Mouse (Mus musculus) lung, embryonic 14.5 days (tissue): Measurements from ENCODE around the gene Nat8f3. TPM values are rescaled to one million over a fixed set of nuclear protein-coding genes. Genes with fewer than 3 reads are reported as not detected.
"Not testable (repeated sequence)": the region's sequence is repeated elsewhere in the genome, so short reads cannot be mapped to it uniquely, and the experiment has no call there.

ENCODE experiments used
- ATAC-seq: fragments of 200-750 bp; cut with Nextera tagmentation; 2 replicates; pipeline ENCODE4 v1.8.0; 2017; ENCODE audit warnings: mild to moderate bottlenecking, moderate TSS enrichment, moderate library complexity; ENCODE audit not compliant: insufficient read depth
- DNase-seq: peaks from one replicate; pipeline ENCODE4 v3.0.0-alpha.2; 2015
- H3K27ac ChIP-seq: fragments of 300-500 bp; sonication (generic); 2 replicates; pipeline ENCODE4 v1.5.1; 2014; ENCODE audit warnings: low read depth, mild to moderate bottlenecking, moderate library complexity
- H3K27me3 ChIP-seq: fragments of 300-500 bp; sonication (generic); 2 replicates; pipeline ENCODE4 v1.6.1; 2014; ENCODE audit warnings: low read length, control low read depth; ENCODE audit not compliant: insufficient read depth
- H3K36me3 ChIP-seq: fragments of 300-500 bp; sonication (generic); 2 replicates; pipeline ENCODE4 v1.6.1; 2014; ENCODE audit warnings: control low read depth; ENCODE audit not compliant: insufficient read depth
- H3K4me1 ChIP-seq: fragments of 300-500 bp; sonication (generic); 2 replicates; pipeline ENCODE4 v1.6.1; 2014; ENCODE audit warnings: antibody characterized with exemption, control low read depth; ENCODE audit not compliant: insufficient read depth
- H3K4me2 ChIP-seq: fragments of 300-500 bp; sonication (generic); 2 replicates; pipeline ENCODE4 v1.6.1; 2014; ENCODE audit warnings: mild to moderate bottlenecking
- H3K4me3 ChIP-seq: fragments of 300-500 bp; sonication (generic); 2 replicates; pipeline ENCODE4 v1.5.1; 2014; ENCODE audit warnings: low read depth, low read length
- H3K9ac ChIP-seq: fragments of 300-500 bp; sonication (generic); 2 replicates; pipeline ENCODE4 v1.6.1; 2014
- H3K9me3 ChIP-seq: fragments of 300-500 bp; sonication (generic); 2 replicates; pipeline ENCODE4 v1.6.1; 2016; ENCODE audit warnings: low read depth, low read length, control low read depth
- CTCF ChIP-seq: IDR thresholded peaks from 2 replicates; pipeline ENCODE4 v1.5.1; 2016; ENCODE audit warnings: antibody characterized with exemption, low read depth
- WGBS: fragments of 180-500 bp; shearing (Covaris S2); extraction: QIAGEN DNeasy Blood & Tissue Kit; methylation state at CpG from one replicate; pipeline ENCODE4 v1.1.7; 2014; 5-methylcytosine and 5-hydroxymethylcytosine counted together
- polyA plus RNA-seq: library from polyadenylated mRNA; unstranded; fragments of >200 nt; fragmentation: Nextera tagmentation; extraction: Ambion mirVana; gene quantifications from 2 replicates; pipeline ENCODE4 v1.2.1, GENCODE M21; 2014

Nat8f3 gene
- polyA plus RNA-seq: 0.12 and 0.19 TPM in 2 replicates

GRCm38 (mm10) chr6:85765532-85765931 is at the start of gene Nat8f3:
Gene Nat8f3, minus strand, starts transcription at chr6:85765754.
- not testable (repeated sequence) for H3K36me3 ChIP-seq, H3K4me1 ChIP-seq, H3K9me3 ChIP-seq, H3K4me2 ChIP-seq, H3K9ac ChIP-seq, H3K27me3 ChIP-seq, H3K4me3 ChIP-seq, ATAC-seq, H3K27ac ChIP-seq
- WGBS: 61% methylated on average over 12 of the region's 13 CpGs
- peak; percentile 2 for DNase-seq

DNA sequence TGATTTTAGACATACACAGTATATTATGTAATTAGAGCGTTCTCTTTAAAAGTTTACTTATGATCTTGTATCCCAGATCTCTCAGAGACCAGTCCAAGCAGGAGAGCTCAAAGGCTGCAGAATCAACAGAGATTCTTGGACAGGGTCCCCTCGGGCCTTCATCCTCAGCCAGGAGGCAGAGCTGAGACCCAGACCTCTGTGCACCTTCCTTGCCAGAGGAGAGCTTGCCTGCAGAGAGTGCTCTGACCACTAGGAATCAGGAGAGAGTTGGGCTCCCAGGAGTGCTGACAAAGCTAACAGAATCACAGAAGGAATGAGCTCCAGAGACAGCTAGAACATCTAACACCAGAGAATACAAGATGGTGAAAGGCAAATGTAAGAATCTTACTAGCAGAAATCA is 47.8 kb upstream of the Nat8f3 start:
- no peaks in the 10 kb centered on the region for H3K27me3 ChIP-seq
- H3K27ac ChIP-seq: no peak overlapping the region
- H3K36me3 ChIP-seq: no peaks in the 10 kb centered on the region
- no peaks in the 10 kb centered on the region for H3K4me1 ChIP-seq
- no peak overlapping the region for H3K9ac ChIP-seq
- no peak overlapping the region for H3K4me3 ChIP-seq
- H3K9me3 ChIP-seq: no peaks in the 10 kb centered on the region
- 74% methylated on average over 2 of the region's 2 CpGs for WGBS
- H3K4me2 ChIP-seq: no peak overlapping the region
- TF ChIP-seq CTCF: no peak
- ATAC-seq (no peak), DNase-seq (no peak)

GRCm38 (mm10) chr6:85810942-85811537 is 45.5 kb upstream of the Nat8f3 start:
- WGBS: 35% methylated on average over 3 of the region's 3 CpGs
- not testable (repeated sequence) for DNase-seq, H3K27me3 ChIP-seq, H3K27ac ChIP-seq, ATAC-seq, H3K36me3 ChIP-seq, H3K9me3 ChIP-seq, H3K4me2 ChIP-seq, H3K4me1 ChIP-seq, H3K4me3 ChIP-seq, H3K9ac ChIP-seq

DNA sequence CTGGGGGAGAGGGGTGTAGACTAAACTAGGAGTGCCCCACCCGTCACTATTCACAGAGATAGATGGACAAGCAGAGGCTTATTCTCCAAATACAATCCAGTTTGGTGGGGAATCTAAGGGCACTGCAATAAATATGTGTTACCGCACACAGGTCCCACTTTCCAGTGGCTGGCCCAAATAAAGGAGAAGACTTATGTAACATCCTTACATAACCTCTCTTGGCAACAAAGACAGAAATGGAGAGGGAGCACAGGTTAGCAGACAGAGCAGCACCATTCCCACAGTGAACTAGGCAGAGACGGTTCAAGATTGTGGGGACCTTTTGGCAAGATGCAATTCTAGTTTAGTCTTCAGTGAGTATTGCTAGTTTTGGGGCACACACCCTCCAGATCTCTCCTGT is 45.0 kb upstream of the Nat8f3 start:
- WGBS: 89% methylated on average over 3 of the region's 3 CpGs
- ATAC-seq, H3K27ac ChIP-seq: not testable (repeated sequence)

DNA sequence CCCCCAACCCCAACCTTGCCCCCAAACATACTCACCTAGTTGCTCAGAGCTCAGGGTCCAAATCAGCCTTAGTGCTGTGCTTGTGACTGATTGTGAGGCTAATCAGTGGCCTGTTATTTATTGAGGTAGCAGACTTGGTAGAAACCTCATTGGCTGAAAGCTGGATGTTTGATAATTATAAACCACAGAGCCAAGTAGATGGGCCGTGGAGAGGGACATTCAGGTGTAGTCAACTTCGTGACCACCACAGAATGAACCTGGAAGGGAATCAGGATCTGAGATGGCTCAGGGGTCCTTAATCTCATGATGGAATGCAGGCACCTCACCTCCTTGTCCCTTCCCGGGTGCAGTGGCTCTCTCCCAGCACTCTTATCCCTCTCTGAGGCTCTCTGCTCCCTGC is 44.2 kb upstream of the Nat8f3 start:
- not testable (repeated sequence) for ATAC-seq, H3K4me3 ChIP-seq, DNase-seq, H3K9me3 ChIP-seq, H3K4me2 ChIP-seq, H3K36me3 ChIP-seq, H3K27ac ChIP-seq, H3K27me3 ChIP-seq, H3K9ac ChIP-seq, H3K4me1 ChIP-seq
- 74% methylated on average over 2 of the region's 3 CpGs for WGBS

More for the DNA sequence above, 45.0 kb upstream of the Nat8f3 start:
- H3K9ac ChIP-seq, H3K4me3 ChIP-seq, H3K4me2 ChIP-seq, H3K4me1 ChIP-seq, H3K27me3 ChIP-seq, H3K9me3 ChIP-seq, H3K36me3 ChIP-seq, DNase-seq: not testable (repeated sequence)

DNA sequence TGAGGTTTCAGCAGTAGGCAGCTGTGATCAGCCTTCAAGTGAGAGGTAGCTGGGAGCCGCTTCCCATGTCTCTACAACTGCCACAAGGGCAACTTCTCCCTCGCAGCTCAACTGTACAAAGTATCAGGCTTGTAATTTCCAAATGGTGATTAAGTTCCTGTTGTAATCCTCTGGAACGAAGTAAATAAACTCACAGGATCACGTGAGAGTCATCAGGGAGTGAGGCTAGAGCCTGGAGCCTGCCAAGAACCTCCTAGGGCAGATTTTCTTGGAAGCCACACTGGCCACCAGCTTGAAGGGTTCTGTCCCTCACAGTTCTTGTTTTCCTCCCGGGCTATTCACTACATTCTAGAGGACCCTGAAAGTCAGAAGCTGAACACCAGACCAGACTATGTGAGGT is 37.6 kb upstream of the Nat8f3 start:
- not testable (repeated sequence) for H3K27me3 ChIP-seq, ATAC-seq, DNase-seq, H3K4me1 ChIP-seq, H3K9ac ChIP-seq, H3K4me2 ChIP-seq, H3K4me3 ChIP-seq, H3K27ac ChIP-seq, H3K36me3 ChIP-seq, H3K9me3 ChIP-seq
- 57% methylated on average over 5 of the region's 5 CpGs for WGBS

- not testable (repeated sequence) for H3K4me1 ChIP-seq, H3K4me2 ChIP-seq, H3K9ac ChIP-seq, H3K9me3 ChIP-seq, H3K36me3 ChIP-seq, H3K27me3 ChIP-seq, DNase-seq, H3K4me3 ChIP-seq, ATAC-seq, H3K27ac ChIP-seq
- 79% methylated on average over 5 of the region's 6 CpGs for WGBS
Observed at GRCm38 (mm10) chr6:85763127-85764070, 2.2 kb downstream of the Nat8f3 start.

GRCm38 (mm10) chr6:85762678-85763077 is 2.9 kb downstream of the Nat8f3 start:
- not testable (repeated sequence) for H3K4me3 ChIP-seq, H3K4me2 ChIP-seq, H3K4me1 ChIP-seq, H3K27me3 ChIP-seq, H3K9me3 ChIP-seq, H3K9ac ChIP-seq, ATAC-seq, H3K36me3 ChIP-seq, DNase-seq, H3K27ac ChIP-seq
- WGBS: 82% methylated on average over 1 of the region's 2 CpGs

DNA sequence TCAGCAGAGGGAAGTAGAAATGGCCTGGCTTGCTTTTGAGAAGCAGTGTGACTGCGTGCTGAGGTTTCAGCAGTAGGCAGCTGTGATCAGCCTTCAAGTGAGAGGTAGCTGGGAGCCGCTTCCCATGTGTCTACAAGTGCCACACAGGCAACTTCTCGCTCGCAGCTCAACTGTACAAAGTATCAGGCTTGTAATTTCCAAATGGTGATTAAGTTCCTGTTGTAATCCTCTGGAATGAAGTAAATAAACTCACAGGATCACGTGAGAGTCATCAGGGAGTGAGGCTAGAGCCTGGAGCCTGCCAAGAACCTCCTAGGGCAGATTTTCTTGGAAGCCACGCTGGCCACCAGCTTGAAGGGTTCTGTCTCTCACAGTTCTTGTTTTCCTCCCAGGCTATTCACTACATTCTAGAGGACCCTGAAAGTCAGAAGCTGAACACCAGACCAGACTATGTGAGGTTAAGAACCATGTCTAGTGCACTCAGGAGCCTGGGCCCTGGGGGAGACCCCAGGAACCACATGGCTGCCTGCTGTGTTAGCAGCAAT is 9.8 kb downstream of the Nat8f3 start:
- H3K9ac ChIP-seq, H3K9me3 ChIP-seq, H3K4me1 ChIP-seq, H3K27ac ChIP-seq, H3K4me2 ChIP-seq, ATAC-seq, H3K4me3 ChIP-seq, DNase-seq, H3K27me3 ChIP-seq, H3K36me3 ChIP-seq: not testable (repeated sequence)
- WGBS: 42% methylated on average over 3 of the region's 6 CpGs

- not testable (repeated sequence) for H3K4me3 ChIP-seq, H3K36me3 ChIP-seq, H3K9me3 ChIP-seq, H3K27me3 ChIP-seq, ATAC-seq, H3K9ac ChIP-seq, H3K27ac ChIP-seq, DNase-seq, H3K4me1 ChIP-seq, H3K4me2 ChIP-seq
- 79% methylated on average over 10 of the region's 10 CpGs for WGBS
Observed at GRCm38 (mm10) chr6:85713105-85713504, 52.4 kb downstream of the Nat8f3 start, which contains the start of gene Nat8f7. Gene Nat8f7, minus strand, starts transcription at chr6:85713205.
